Mouse (Mus musculus): ENCODE measurements around the gene Smarcb1. TPM values are rescaled to one million over a fixed set of nuclear protein-coding genes. Genes with fewer than 3 reads are reported as not detected.

Smarcb1 gene
- total and polyA plus RNA-seq, 2 experiments from 2014 or later: 173 to 246 TPM

DNA sequence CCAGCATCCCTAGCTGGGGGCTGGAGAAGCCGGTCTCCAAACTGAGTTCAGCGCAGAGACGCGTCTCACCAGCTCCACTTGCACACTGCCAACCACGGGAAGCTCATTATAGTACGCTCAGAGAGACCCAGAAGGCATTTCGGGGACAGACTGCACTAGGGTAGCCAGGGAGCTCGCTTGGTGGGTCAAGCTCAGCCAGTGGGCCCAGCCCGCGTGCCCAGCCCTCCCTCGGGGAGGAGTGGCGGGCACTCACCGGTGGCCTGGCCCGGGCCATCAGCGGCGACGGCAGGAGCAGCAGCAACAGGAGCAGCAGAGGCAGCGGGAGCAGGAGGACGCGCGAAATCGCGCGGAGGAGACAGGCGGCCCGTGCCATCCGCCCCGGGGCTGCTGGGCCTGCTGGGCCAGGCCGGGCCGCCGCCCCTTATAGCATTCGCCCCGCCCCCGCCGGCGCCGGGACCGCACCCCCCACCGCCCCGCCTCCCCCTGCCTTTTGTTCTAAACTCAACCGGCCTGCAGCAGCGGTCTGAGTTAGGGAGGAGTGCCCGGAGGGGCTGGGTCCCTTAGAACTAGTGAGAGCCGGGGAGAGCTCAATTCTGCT, 10.8 kb upstream of the Smarcb1 start:
- H3K4me1 ChIP-seq (ENCODE audit: insufficient read depth): peaks cover 17% of the 10 kb centered on the region
- 2% methylated on average over 39 of the region's 44 CpGs for WGBS
- ATAC-seq (peak; percentile 77), DNase-seq (peak; percentile 70)
- H3K4me2 ChIP-seq (ENCODE audit: low read depth): peak overlapping the region; percentile 97
- H3K4me3 ChIP-seq (ENCODE audit: low read depth, low read length): peak overlapping the region; percentile 49
- peaks cover 6% of the 10 kb centered on the region; the same call in 1 of the 2 replicates for H3K36me3 ChIP-seq (ENCODE audit: insufficient read depth)
- peak overlapping the region; percentile 80 for H3K9ac ChIP-seq
- H3K9me3 ChIP-seq (ENCODE audit: low read length): no peaks in the 10 kb centered on the region
- no peaks in the 10 kb centered on the region for H3K27me3 ChIP-seq (ENCODE audit: insufficient read depth, low read length)
- H3K27ac ChIP-seq (ENCODE audit: low read depth, low read length): peak overlapping the region; percentile 78
- no peak for TF ChIP-seq CTCF (IDR thresholded peaks at IDR 0.05; ENCODE audit: low read depth)

DNA sequence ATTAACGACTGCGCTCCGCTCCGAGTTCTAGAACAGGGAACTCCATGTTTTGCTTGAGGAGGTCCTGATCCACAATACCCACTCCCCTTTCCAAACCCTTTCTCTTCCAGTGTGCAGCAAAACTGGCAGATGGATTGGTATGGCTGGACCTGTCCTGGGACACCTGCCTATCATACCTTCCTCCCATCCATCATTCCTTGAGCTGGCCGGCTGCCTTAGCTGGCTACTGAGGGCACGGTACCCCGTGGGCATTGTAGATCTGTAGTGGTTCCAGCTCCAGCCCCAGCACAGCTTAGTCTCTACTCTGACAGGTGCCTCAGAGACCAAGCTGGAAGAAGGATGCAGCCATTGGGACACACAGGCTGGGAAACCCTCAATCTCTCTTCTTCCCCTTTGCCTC, 9.9 kb upstream of the Smarcb1 start:
- H3K4me3 ChIP-seq (ENCODE audit: low read depth, low read length): peak overlapping the region; percentile 49
- no peaks in the 10 kb centered on the region for H3K27me3 ChIP-seq (ENCODE audit: insufficient read depth, low read length)
- WGBS: 19% methylated on average over 7 of the region's 7 CpGs
- H3K9ac ChIP-seq: peak overlapping the region; percentile 80
- TF ChIP-seq CTCF (IDR thresholded peaks at IDR 0.05; ENCODE audit: low read depth): no peak
- peaks cover 17% of the 10 kb centered on the region for H3K4me1 ChIP-seq (ENCODE audit: insufficient read depth)
- H3K27ac ChIP-seq (ENCODE audit: low read depth, low read length): no peak overlapping the region
- no peak for DNase-seq
- ATAC-seq: no peak
- peaks cover 11% of the 10 kb centered on the region for H3K36me3 ChIP-seq (ENCODE audit: insufficient read depth)
- H3K4me2 ChIP-seq (ENCODE audit: low read depth): peak overlapping the region; percentile 97
- no peaks in the 10 kb centered on the region for H3K9me3 ChIP-seq (ENCODE audit: low read length)

DNA sequence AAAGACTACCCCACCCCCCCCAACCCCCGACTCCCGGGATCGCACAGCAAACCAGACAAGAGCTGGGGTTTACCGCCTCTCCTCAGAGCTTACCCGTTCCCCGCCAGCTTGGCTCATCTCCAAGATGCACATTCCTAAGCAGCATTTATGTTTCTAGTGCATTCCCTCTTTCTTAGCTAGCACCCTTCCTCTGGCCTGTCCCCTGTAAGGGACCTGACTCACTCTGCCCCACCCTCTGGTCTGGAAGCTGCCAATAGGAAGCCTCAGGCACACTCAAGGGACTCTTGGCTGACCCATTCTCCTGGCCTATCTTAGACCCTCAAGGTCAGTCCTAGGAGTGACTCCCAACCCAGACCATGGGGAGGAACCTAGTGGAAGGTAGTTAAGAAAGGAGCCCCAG, 8.9 kb upstream of the Smarcb1 start:
- Histone ChIP-seq H3K9ac (no peak overlapping the region), H3K4me1 (ENCODE audit: insufficient read depth) (peaks cover 17% of the 10 kb centered on the region), H3K9me3 (ENCODE audit: low read length) (no peaks in the 10 kb centered on the region), H3K4me2 (ENCODE audit: low read depth) (peak overlapping the region; percentile 97; the same call in 1 of the 2 replicates), H3K27me3 (ENCODE audit: insufficient read depth, low read length) (no peaks in the 10 kb centered on the region), H3K36me3 (ENCODE audit: insufficient read depth) (peaks cover 15% of the 10 kb centered on the region), H3K27ac (ENCODE audit: low read depth, low read length) (no peak overlapping the region), H3K4me3 (ENCODE audit: low read depth, low read length) (no peak overlapping the region; the same call in 1 of the 2 replicates)
- no peak for TF ChIP-seq CTCF (IDR thresholded peaks at IDR 0.05; ENCODE audit: low read depth)
- WGBS: 17% methylated on average over 6 of the region's 6 CpGs
- ATAC-seq (no peak), DNase-seq (peak; percentile 49)

DNA sequence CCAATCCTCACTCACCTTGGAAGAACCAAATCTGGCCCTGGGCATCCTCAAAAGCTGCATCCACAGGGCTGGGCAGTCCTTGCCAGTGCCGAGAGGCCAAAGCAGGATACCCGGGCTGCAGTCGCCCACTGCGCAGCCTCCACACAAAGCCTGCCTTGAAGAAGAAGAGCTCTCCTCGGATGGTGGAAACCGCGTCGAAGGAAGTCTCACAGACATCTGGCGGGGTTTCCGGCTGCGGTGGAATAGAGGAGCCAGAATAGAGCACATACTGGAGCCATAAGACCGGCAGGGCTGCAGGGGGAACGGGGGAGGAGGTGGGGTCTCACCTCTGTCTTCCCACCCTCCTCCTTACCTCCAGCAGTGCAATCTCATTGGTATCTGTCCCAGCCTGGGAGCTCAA, 5.0 kb upstream of the Smarcb1 start:
- Histone ChIP-seq H3K4me2 (ENCODE audit: low read depth) (no peak overlapping the region), H3K9ac (no peak overlapping the region), H3K4me3 (ENCODE audit: low read depth, low read length) (no peak overlapping the region), H3K36me3 (ENCODE audit: insufficient read depth) (peaks cover 23% of the 10 kb centered on the region), H3K4me1 (ENCODE audit: insufficient read depth) (peaks cover 11% of the 10 kb centered on the region; the same call in 1 of the 2 replicates), H3K27ac (ENCODE audit: low read depth, low read length) (no peak overlapping the region), H3K27me3 (ENCODE audit: insufficient read depth, low read length) (no peaks in the 10 kb centered on the region), H3K9me3 (ENCODE audit: low read length) (no peaks in the 10 kb centered on the region)
- DNase-seq (no peak), ATAC-seq (no peak)
- WGBS: 76% methylated on average over 13 of the region's 13 CpGs
- TF ChIP-seq CTCF (IDR thresholded peaks at IDR 0.05; ENCODE audit: low read depth): no peak

DNA sequence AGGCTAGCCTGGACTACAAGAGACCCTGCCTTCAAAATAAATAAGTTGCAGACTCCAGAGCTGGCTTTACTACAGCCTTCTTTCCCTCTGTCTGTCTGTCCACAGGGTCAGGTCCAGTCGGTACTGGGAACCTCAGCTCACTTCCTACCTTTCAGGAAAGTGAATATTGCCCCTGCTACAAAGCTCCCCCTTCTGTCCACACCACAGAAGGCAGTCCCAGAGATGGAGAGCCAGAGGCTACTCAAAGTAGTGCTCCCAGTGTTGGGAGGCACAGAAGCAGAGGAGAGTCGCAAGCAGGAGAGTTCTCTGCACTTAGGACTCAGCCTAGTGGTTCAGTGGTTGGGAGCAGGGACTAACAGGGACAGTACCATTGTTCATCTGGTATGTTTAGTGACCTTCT, 2.9 kb upstream of the Smarcb1 start:
- 63% methylated on average over 2 of the region's 2 CpGs for WGBS
- no peaks in the 10 kb centered on the region for H3K9me3 ChIP-seq (ENCODE audit: low read length)
- H3K27ac ChIP-seq (ENCODE audit: low read depth, low read length): no peak overlapping the region
- TF ChIP-seq CTCF (IDR thresholded peaks at IDR 0.05; ENCODE audit: low read depth): 0 out of 2 replicates have a peak, but pooled peaks have one; percentile 16
- 0 out of 2 replicates have a peak, but pooled peaks cover 13% of the 10 kb centered on the region for H3K4me1 ChIP-seq (ENCODE audit: insufficient read depth)
- no peaks in the 10 kb centered on the region for H3K27me3 ChIP-seq (ENCODE audit: insufficient read depth, low read length)
- ATAC-seq: no peak
- DNase-seq: no peak
- H3K36me3 ChIP-seq (ENCODE audit: insufficient read depth): peaks cover 23% of the 10 kb centered on the region
- no peak overlapping the region for H3K9ac ChIP-seq
- H3K4me3 ChIP-seq (ENCODE audit: low read depth, low read length): no peak overlapping the region
- H3K4me2 ChIP-seq (ENCODE audit: low read depth): no peak overlapping the region

DNA sequence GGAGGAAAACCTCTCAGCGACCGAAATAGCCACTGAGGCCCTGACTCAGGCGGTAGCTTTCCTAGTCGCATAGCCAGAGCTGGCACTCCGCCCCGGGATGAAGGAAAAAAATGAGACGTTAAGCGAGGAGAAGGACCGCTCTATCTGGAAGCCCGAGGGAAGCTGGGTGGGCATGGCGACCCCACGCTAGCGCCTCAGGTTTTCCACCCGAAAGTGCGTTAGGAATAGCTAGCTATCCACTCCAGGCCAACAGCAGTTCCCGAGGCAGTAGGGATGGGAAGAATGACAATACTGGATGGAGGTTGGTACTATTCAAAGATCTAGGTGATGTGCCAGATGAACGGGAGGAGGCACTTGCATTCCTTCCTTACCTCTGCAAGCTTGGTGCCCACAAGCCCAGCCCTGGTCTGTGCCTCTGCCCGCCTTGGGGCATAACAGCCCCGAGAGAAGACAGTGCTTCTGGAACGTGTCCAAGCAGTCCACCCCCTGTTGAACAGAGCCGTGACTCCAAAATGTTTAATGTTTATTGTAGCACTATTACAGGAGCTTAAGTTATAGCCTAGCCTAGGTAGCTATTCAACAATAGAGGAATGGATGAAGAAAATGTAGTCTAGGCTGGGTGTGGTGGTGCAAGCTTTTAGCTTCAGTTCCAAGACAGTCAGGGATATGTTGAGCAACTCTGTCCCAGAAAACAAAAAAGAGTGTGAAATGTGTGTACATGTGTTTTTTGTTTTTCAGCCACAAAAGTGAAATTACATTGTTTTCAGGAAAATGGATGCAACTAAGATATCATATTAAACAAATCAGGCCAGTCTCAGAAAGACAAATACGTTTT, 526 bp upstream of the Smarcb1 start:
- Histone ChIP-seq H3K27me3 (ENCODE audit: insufficient read depth, low read length) (no peaks in the 10 kb centered on the region), H3K4me2 (ENCODE audit: low read depth) (peak overlapping the region; percentile 78), H3K27ac (ENCODE audit: low read depth, low read length) (peak overlapping the region; percentile 98), H3K4me3 (ENCODE audit: low read depth, low read length) (peak overlapping the region; percentile 74), H3K9ac (peak overlapping the region; percentile 93), H3K9me3 (ENCODE audit: low read length) (no peaks in the 10 kb centered on the region), H3K4me1 (ENCODE audit: insufficient read depth) (0 out of 2 replicates have a peak, but pooled peaks cover 13% of the 10 kb centered on the region), H3K36me3 (ENCODE audit: insufficient read depth) (peaks cover 25% of the 10 kb centered on the region; the same call in 1 of the 2 replicates)
- ATAC-seq: peak; percentile 50
- no peak for DNase-seq
- 3% methylated on average over 22 of the region's 22 CpGs for WGBS
- no peak for TF ChIP-seq CTCF (IDR thresholded peaks at IDR 0.05; ENCODE audit: low read depth)

DNA sequence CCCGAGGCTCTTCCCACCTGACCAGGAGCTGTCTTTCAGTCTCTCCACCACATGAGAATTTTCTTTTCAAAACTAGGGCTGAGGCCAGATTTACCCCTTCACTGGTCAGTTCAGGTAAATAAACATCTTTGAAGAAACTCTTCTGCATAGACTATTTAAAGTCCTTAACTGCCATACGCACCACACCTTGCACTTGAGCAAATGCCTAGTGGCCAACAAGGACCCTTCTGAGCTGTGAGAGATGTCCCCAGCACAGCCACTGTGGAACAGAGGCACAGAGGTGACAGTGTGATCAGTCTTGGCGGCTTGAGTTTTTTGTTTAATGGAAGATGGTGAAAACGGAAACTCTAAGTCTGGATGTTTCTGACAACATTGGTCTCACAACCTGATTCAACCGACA, 2.4 kb downstream of the Smarcb1 start:
- ATAC-seq (no peak), DNase-seq (no peak)
- H3K9me3 ChIP-seq (ENCODE audit: low read length): no peaks in the 10 kb centered on the region
- 0 out of 2 replicates have a peak, but pooled peaks cover 13% of the 10 kb centered on the region for H3K4me1 ChIP-seq (ENCODE audit: insufficient read depth)
- no peak for TF ChIP-seq CTCF (IDR thresholded peaks at IDR 0.05; ENCODE audit: low read depth)
- no peaks in the 10 kb centered on the region for H3K27me3 ChIP-seq (ENCODE audit: insufficient read depth, low read length)
- no peak overlapping the region for H3K4me3 ChIP-seq (ENCODE audit: low read depth, low read length)
- H3K27ac ChIP-seq (ENCODE audit: low read depth, low read length): no peak overlapping the region
- peaks cover 23% of the 10 kb centered on the region for H3K36me3 ChIP-seq (ENCODE audit: insufficient read depth)
- no peak overlapping the region for H3K9ac ChIP-seq
- 83% methylated on average over 5 of the region's 5 CpGs for WGBS
- no peak overlapping the region for H3K4me2 ChIP-seq (ENCODE audit: low read depth)

All from forebrain, postnatal 0 days (tissue).